Comparison of ENCODE assay signal across 8 mouse cellular contexts in the genomic region with DNA sequence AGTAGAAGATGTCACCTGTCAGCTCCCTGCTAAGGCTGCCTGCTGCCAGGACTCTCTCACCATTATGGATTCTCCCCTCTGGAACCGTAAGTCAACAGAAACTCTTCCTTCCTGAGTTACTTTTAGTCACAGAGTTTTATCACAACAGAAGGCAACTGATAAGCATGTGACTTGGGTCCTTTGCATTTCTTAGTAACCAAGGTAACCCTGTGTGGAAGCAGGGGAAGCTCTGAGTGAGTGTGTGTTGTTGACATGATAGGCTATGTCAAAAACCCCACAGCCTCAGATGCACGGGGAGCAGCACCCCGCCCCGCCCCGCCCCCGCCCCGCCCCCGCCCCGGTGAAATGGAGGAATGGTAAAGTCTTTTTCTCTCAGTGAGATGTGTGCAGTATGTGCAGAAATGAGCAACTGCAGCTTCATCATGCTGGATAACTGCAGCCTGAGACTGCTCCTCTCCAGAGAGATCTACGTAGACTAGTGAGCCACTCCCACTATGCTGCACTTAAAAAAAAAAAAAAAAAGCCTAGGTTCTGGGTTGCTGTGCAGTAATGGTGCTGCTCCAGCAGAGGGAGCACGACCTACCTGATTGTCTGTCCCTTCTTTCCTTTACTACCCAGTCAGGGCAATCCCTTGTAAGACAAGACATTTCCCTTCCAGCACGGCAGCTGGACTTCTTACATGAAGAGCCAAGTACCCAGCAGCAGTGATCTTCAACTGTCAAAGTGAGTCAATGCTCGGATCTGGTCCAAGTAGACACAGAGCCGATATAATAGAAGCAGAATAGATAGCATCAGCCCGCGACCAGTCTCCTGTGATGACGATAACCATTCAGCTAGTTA.
DNase-seq lines count a peak whose midpoint lies in the region; ATAC-seq and TF ChIP-seq lines count a peak whose summit lies in the region.

No protein-coding gene starts in this region.

- H3K27ac ChIP-seq in limb, embryonic 14.5 days (replicated peaks; ENCODE audit: low read depth, low read length) = no peak overlapping the region
- peak overlapping the region; percentile 14; the same call in 1 of the 2 replicates for H3K27ac ChIP-seq in midbrain, embryonic 16.5 days (ENCODE audit: low read length)
- H3K27ac ChIP-seq in stomach, embryonic 14.5 days (ENCODE audit: low read length) = no peak overlapping the region

- no peaks in the 10 kb centered on the region for H3K9me3 ChIP-seq in limb, embryonic 14.5 days (ENCODE audit: control insufficient read depth, low read length)
- no peaks in the 10 kb centered on the region for H3K9me3 ChIP-seq in midbrain, embryonic 16.5 days (replicated peaks; ENCODE audit: control insufficient read depth, low read length, poor library complexity, severe bottlenecking)
- H3K9me3 ChIP-seq in stomach, embryonic 14.5 days (ENCODE audit: control insufficient read depth, low read depth, low read length) = no peaks in the 10 kb centered on the region

- H3K4me2 ChIP-seq in limb, embryonic 14.5 days (replicated peaks; ENCODE audit: low read depth, low read length, severe bottlenecking) = peak overlapping the region; percentile 38
- peak overlapping the region; percentile 47 for H3K4me2 ChIP-seq in midbrain, embryonic 16.5 days (ENCODE audit: low read length)
- peak overlapping the region; percentile 26; the same call in 1 of the 2 replicates for H3K4me2 ChIP-seq in stomach, embryonic 14.5 days (replicated peaks; ENCODE audit: low read depth, low read length)

- peak overlapping the region; percentile 16; the same call in 1 of the 2 replicates for H3K4me3 ChIP-seq in limb, embryonic 14.5 days (replicated peaks; ENCODE audit: low read length)
- H3K4me3 ChIP-seq in midbrain, embryonic 16.5 days (ENCODE audit: low read depth, low read length) = peak overlapping the region; percentile 4; the same call in 1 of the 2 replicates
- no peak overlapping the region for H3K4me3 ChIP-seq in stomach, embryonic 14.5 days (ENCODE audit: low read depth, low read length)

- no peak overlapping the region for H3K9ac ChIP-seq in limb, embryonic 14.5 days (ENCODE audit: low read depth, low read length, severe bottlenecking)
- no peak overlapping the region for H3K9ac ChIP-seq in midbrain, embryonic 16.5 days (ENCODE audit: low read depth, low read length)
- H3K9ac ChIP-seq in stomach, embryonic 14.5 days (replicated peaks; ENCODE audit: low read depth, low read length) = no peak overlapping the region

- H3K4me1 ChIP-seq in limb, embryonic 14.5 days (ENCODE audit: control insufficient read depth, insufficient read depth, low read length) = no peaks in the 10 kb centered on the region
- H3K4me1 ChIP-seq in midbrain, embryonic 16.5 days (ENCODE audit: control insufficient read depth, insufficient read depth, low read length) = peaks cover 6% of the 10 kb centered on the region; the same call in 1 of the 2 replicates
- no peaks in the 10 kb centered on the region for H3K4me1 ChIP-seq in stomach, embryonic 14.5 days (ENCODE audit: control insufficient read depth, insufficient read depth, low read length)

- H3K27me3 ChIP-seq in limb, embryonic 14.5 days (ENCODE audit: control insufficient read depth, insufficient read depth, low read length) = no peaks in the 10 kb centered on the region
- no peaks in the 10 kb centered on the region for H3K27me3 ChIP-seq in midbrain, embryonic 16.5 days (ENCODE audit: control insufficient read depth, insufficient read depth, low read depth, low read length)
- H3K27me3 ChIP-seq in stomach, embryonic 14.5 days (ENCODE audit: control insufficient read depth, insufficient read depth, low read length) = no peaks in the 10 kb centered on the region

- H3K36me3 ChIP-seq in limb, embryonic 14.5 days (ENCODE audit: control insufficient read depth, insufficient read depth, low read length) = no peaks in the 10 kb centered on the region
- H3K36me3 ChIP-seq in midbrain, embryonic 16.5 days (ENCODE audit: control insufficient read depth, insufficient read depth, low read length) = no peaks in the 10 kb centered on the region
- no peaks in the 10 kb centered on the region for H3K36me3 ChIP-seq in stomach, embryonic 14.5 days (ENCODE audit: control insufficient read depth, insufficient read depth, low read length)

- 41% methylated on average over 13 of the region's 17 CpGs for WGBS in limb, embryonic 14.5 days
- WGBS in midbrain, embryonic 16.5 days = 39% methylated on average over 17 of the region's 17 CpGs
- 33% methylated on average over 17 of the region's 17 CpGs for WGBS in stomach, embryonic 14.5 days

- TF ChIP-seq POLR2A in limb, embryonic 14.5 days (IDR thresholded peaks at IDR 0.05; ENCODE audit: borderline replicate concordance, extremely low read depth, insufficient read depth, insufficient read length) = no peak

- DNase-seq in ovary, postnatal 36 days (ENCODE audit: low spot score) = peak; percentile 40
- no peak for DNase-seq in ovary, postnatal 10 days (ENCODE audit: low spot score)
- DNase-seq in cerebellum, adult 9-11 months = peak; percentile 65
- peak; percentile 48 to 64 for DNase-seq in frontal cortex, postnatal 36 days (ENCODE audit: low spot score in 2 of 2)
- DNase-seq in kidney, adult 11 months = peak; percentile 54
- DNase-seq in limb, embryonic 14.5 days (ENCODE audit: low spot score) = peak; percentile 72

- peak; percentile 47; the same call in 1 of the 2 replicates for ATAC-seq in limb, embryonic 14.5 days (ENCODE audit: low FRiP score, low read depth)
- ATAC-seq in midbrain, embryonic 16.5 days = peak; percentile 91
- ATAC-seq in stomach, embryonic 14.5 days (ENCODE audit: insufficient number of reproducible peaks, insufficient read depth, low FRiP score, low read depth) = 0 out of 2 replicates have a peak, but pooled peaks have one; percentile 53
